Mouse (Mus musculus) bone marrow macrophage, adult 2 months (primary cell): ENCODE measurements around the gene Rab11fip3.

ENCODE experiments used
- CTCF ChIP-seq: IDR thresholded peaks from 2 replicates; pipeline ENCODE4 v1.5.1; 2012; ENCODE audit warnings: low read depth, mild to moderate bottlenecking, low read length, moderate library complexity
- POLR2A ChIP-seq: IDR thresholded peaks from 2 replicates; pipeline ENCODE4 v1.6.1; 2012; ENCODE audit warnings: mild to moderate bottlenecking, low read depth, low read length, borderline replicate concordance

GRCm38 (mm10) chr17:25951803-25952623 lies 117.3 kb downstream of the Rab11fip3 start, which contains the start of gene A930017K11Rik:
- TF ChIP-seq POLR2A = no peak
- no peak for TF ChIP-seq CTCF
